Mouse (Mus musculus) heart, adult 18-20 months (tissue): Measurements from ENCODE around the gene Zfp472. TPM values are rescaled to one million over a fixed set of nuclear protein-coding genes. Genes with fewer than 3 reads are reported as not detected.

Experiments
- DNase-seq, 2 experiments: peaks; one replicate each; pipeline ENCODE4 v3.0.0; 2021 to 2022; ENCODE audit warnings: mixed read lengths in 1 of 2
- long read RNA-seq, 2 experiments: library from polyadenylated mRNA; stranded (forward); transcript quantifications; one replicate each; pipeline ENCODE4 v2.0.0; 2021
- total RNA-seq, 2 experiments: library from RNA; stranded (reverse); gene quantifications; 2 replicates each; pipeline ENCODE4 v1.2.3; 2021

Gene Zfp472
- 1 to 10 TPM; 1.8 to 2.1 TPM for total RNA-seq
- long read RNA-seq, experiment 1, result 0 reads
- long read RNA-seq, experiment 2, partial matches to known transcripts, result 0 of 1 reads
- long read RNA-seq, experiment 2, other reads (novel, unspliced or antisense), result 0 of 1 reads

GRCm38 (mm10) chr17:32965623-32966290 is at the start of gene Zfp472:
Zfp472 (plus strand) TSS chr17:32965814.
- peak; percentile 96 to 97 for DNase-seq

- DNase-seq, result no peak
Measured at GRCm38 (mm10) chr17:32916075-32916474, 49.5 kb upstream of the Zfp472 start.

DNA sequence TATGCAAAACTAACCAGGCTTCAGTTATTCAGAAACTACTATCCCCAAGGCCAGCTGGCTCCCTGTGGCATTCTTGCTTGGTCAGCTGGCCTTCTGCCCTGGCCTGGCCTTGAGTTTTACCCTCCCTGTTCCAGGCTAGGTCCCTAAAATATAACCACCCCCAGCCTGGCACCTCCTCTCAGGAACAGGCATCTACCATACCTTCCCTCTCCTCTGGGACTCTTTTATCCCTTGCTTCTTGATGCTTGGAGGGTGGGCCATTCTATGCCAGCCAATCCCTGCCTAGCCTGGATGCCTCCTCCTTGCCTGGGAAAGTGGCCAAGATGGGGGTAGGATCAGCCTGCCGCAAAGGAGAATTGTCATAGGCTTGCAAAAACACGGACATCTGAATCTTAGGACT is 48.5 kb upstream of the Zfp472 start, which contains the start of gene Cyp4f14:
TSS of gene Cyp4f14 (minus strand) at position 212 of the 400 bp plus-strand sequence.
- peak; percentile 33 to 47 for DNase-seq

DNA sequence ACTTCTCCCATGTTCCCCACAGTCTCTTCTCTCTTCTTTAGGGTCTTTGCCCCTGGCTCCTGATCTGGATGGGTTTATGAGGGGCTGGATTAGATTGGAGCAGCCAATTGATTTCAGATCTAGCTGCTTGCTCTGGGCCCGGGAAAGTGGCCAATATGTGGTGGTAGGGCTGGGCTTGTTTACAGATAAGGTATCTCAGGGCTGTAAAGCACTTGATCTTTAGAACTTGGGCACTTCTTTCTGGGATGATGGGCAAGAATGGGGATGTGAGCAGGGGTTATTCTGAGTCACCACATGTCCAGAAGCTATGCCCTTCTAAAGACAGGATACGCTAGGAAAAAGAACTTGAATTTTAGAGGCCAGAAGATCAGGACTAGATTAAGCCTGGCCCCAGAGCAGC is 46.5 kb upstream of the Zfp472 start:
- no peak for DNase-seq

GRCm38 (mm10) chr17:32923681-32924080 is 41.9 kb upstream of the Zfp472 start:
- no peak for DNase-seq

DNA sequence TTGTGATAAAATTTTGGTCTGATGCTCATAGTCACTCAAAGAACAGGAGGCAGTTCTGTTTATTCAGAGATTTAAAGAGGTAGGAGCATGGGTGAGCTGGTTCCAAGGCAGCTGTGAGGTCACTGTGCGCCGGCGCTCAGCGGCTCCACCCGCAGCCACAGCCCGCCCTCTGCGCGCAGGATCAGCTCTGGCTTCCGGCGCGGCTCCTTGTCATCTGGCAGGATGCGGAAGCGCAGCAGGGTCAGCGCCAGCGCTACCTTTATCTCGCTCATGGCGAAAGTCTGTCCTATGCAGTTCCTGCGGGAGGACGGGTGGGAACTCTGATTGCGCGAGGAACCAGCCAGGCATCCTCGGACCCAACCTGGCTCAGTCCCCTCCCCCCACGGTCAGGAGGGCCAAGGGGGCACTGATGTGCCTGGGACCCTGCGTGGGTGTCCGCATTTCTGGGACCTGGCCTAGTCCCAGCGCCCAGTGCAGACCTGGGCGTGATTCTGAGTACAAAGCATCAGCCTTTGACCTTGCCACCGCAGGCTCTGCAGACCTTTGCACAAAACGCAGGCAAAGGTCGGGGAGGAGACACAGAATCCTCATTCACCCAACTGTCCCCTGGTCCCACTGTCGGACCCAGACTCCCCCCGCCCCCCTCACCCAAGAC is 40.8 kb upstream of the Zfp472 start:
- peak; percentile 79 to 86 for DNase-seq

DNA sequence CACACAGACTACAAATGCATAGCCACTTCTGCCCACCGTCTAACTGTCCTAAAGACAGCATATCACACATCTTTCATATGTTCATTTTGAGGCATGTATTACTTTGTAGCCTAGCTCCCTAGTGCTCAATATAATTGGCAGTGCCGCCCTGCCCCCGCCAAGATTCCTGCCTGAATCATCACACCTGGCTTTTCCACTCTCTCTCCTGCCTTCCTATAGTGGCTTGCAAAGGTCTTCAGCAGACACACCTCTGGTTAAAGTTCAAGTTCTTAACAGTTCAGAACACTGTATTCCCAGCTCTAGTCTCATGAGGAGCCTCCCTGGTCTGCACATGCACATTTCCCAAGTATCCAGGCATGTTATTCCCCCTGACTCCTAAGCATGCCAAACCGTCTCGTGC is 37.8 kb upstream of the Zfp472 start:
- DNase-seq, result no peak

DNA sequence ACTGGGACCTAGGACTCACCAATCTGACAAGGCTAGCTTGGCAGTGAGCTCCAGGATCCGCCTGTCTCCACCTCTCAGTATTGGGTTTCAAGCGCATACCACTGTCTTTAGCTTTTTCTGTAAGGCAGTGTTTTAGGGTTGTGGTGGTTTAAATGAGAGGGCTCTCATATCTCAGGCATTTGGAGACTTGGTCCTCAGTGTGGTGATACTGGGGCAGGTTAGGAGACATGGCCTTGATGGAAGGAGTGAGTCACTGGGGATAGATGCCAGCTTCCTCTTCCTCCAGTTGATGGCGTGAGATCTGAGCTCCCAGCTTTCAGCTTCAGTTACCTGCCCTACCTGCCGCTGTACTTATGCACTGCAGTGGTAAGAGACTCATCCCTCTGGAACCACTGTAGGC is 25.8 kb upstream of the Zfp472 start:
- DNase-seq, result no peak

DNA sequence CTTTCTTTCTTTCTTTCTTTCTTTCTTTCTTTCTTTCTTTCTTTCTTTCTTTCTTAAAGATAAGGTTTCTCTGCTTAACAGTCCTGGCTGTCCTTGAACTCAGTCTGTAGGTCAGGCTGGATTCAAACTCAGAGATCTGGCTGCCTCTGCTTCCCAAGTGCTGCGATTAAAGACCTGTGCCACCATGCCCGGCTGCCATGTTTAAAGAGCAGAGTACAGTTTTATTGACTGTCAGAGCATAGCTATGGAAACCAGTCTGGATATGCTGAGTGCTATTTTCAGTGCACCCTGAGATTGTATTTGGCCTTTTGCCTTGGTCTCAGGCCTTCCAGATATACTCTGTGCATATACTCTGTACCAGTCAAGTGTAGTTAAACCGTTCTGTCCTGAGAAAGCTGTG is 22.0 kb upstream of the Zfp472 start:
- peak; percentile 19 to 20 for DNase-seq

- DNase-seq, result no peak
Measured at GRCm38 (mm10) chr17:32944402-32945035, 21.1 kb upstream of the Zfp472 start.

GRCm38 (mm10) chr17:32946716-32947115 is 18.9 kb upstream of the Zfp472 start:
- DNase-seq, result peak in 1 of 2 experiments; percentile 20

GRCm38 (mm10) chr17:32947215-32947914 is 18.2 kb upstream of the Zfp472 start, which contains the start of gene Cyp4f13:
Cyp4f13 (minus strand) TSS chr17:32947402.
- DNase-seq, result peak; percentile 99 to 100

- DNase-seq, result no peak
Measured at GRCm38 (mm10) chr17:32950136-32950535, 15.5 kb upstream of the Zfp472 start.

DNA sequence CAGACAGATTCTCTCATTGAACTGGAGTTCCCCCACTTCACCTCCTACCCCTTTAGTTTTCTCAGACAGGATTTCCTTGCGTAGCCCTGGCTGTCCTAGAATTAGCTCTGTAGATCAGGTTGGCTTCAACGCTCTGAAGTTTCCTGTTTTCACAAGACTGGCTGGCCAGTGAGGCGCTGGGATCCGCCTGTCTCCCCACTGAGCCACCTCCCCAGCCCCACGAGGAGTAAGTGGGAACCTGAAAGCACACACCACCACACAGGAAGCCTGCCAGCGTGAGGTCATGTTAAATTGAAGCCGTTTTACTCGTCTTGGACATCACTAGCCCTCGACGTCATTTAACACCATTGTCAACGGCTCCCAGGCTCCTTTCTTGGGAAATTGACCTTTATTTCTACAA is 14.6 kb upstream of the Zfp472 start:
- DNase-seq, result peak in 1 of 2 experiments; percentile 7

DNA sequence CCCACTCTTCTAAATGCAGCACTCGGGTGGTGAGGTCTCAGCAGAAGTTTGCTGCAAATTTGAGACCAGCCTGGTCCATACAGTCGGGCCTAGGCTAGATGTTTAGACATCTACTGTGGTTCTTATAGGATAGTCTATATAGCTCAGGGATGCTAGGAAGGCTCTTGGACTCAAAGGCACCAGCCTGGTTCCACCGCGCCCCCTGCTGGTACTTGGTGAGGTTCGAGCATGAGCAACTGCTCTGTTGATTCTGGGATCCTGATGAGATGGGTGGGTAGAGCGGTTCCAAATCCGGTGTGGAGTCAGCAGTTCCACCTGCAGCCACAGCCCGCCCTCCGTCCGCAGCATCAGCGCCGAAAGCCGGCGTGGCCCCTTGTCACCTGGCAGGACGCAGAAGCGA is 14.2 kb upstream of the Zfp472 start:
- DNase-seq, result peak; percentile 82 to 93

DNA sequence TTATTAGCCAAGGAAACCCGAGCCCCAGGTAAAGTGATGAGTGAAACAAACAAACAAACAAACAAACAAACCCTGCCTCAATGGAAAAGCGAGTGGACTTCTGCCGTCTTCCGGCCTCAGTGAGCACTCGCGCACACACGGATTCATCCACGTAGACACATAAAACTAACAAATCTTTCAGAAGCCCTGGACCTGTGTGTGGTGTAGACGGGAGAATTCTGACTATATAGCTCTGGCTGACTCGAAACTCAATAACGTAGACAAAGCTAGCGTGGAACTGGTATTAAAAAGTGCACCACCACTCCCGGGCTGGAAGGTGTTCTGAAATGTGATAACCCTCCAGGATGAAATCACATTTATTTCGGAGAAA is 376 bp upstream of the Zfp472 start:
- DNase-seq, result no peak

DNA sequence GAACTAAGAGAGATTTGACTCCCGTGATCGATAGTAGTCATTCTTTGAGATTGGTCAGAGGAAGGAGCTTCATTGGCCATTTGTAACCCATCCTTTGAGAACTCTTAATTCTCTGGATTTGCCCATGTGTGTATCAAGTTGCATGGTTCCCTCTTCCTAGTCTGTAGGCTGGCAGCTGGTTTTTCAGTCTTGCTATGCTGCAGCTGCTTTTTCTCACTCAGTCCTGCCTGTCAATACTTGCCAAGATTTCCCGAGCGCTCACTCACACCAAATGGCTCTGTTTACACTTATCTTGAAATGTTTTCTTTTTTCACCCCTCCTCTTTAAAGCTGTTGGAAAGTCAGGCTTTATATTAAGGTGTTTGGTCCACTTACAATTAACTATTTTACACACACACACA is 15.7 kb downstream of the Zfp472 start:
- no peak for DNase-seq

DNA sequence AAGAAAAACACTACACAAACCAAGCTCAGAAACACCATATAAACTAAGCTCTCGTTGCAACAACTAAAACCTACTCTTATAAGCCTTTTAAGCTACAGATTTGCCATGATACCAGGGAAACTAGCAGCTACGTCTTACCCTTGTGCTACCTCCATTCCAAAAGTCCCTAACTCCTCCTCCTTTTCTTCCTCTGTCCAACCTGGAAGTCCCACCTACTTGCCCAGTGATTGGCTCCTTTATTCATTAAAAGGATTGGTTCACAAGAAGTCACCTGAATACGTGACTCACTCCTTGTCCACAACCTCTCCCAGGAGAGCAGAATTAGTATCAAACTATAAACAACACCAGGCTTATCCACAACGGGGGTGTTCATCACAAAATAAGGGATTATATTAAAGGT is 20.7 kb downstream of the Zfp472 start:
- DNase-seq, result no peak

DNA sequence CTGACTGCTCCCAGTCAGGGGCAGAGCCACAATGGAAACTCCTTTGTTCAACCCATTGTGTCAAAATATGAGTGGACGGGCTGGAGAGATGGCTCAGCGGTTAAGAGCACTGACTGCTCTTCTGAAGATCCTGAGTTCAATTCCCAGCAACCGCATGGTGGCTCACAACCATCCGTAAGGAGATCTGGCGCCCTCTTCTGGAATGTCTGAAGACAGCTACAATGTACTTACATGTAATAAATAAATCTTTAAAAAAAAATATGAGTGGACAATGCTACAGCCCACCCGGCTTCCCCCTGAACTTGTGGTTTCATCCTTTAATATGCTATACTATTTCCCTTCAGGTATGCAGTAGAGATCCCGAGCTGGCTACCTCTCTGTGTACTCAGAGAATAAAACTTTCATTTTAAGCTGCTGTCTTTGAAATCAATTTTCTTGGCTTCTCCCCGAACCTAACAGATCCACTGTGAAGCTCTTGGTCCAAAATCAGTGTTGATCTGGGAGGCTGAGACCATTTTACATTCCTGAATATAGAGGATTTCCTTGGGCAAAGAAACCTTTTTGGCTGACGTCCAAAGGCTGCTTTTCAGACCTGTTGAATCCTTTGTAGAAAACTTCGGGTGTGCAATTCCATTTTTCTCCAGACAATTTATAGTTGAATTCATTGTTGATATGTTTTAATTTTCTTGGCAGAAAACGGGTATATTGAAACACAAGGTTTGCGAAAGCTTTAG is 26.5 kb downstream of the Zfp472 start:
- peak in 1 of 2 experiments; percentile 32 for DNase-seq

DNA sequence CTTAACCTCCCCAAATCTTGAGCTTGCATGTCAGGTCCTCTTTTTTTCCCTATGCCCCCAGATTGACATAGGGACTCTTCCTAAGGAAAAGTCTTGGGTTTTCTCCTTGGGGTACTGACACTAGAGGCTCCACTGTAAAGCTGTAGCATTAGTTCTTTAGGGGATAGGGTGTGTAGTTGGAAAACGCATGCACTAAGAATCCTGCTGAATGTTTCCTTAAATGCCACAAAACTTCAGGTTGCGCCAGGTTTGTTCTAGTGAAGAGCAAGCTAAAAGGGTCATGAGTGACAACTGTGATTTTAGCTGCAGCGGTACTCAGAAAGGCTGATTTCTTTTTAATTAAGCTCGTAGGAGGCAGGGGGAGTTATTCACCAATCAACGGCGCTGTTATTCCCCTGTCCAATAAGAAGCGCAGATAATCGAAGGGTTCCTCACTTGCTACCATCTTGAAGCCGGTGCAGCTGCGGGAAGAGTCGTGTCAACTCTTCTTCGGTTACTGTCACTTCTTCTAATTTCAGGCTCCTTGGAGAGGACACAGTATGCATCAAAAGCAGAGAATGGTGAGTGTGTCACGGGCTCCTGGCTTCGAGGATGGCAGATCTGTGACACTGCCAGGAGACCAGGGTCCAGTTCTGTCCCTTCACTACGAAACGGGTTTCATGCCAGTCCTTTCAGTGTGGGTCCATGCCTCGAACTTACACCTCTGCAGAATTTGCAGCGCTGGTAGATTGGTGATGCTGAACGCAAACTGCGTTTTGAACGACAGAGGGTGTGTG is 27.3 kb downstream of the Zfp472 start, which contains the start of gene Zfp952:
TSS of gene Zfp952 (plus strand) at position 431 of the 776 bp plus-strand sequence.
- DNase-seq, result peak; percentile 94

DNA sequence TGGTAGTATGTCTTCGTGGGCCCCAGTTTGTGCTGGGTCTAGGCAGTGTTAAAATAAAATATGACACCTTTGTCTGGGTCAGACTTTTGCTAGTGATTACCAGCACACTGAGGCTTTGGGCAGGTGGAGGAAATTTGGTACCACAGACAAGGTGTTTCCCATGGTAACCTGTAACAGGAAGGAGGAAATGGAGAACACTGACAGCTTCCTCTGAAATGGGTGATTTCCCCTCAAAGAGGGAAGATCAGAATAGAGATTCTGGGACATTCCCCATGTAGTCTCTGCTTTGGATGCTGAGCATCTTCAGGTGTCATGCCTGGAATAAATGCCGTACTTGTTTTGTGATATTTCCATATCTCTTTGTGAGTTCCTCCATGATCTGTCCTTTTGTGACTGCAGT is 32.9 kb downstream of the Zfp472 start:
- DNase-seq, result no peak
